8 mouse cellular contexts compared by ENCODE assay signal in the genomic region with DNA sequence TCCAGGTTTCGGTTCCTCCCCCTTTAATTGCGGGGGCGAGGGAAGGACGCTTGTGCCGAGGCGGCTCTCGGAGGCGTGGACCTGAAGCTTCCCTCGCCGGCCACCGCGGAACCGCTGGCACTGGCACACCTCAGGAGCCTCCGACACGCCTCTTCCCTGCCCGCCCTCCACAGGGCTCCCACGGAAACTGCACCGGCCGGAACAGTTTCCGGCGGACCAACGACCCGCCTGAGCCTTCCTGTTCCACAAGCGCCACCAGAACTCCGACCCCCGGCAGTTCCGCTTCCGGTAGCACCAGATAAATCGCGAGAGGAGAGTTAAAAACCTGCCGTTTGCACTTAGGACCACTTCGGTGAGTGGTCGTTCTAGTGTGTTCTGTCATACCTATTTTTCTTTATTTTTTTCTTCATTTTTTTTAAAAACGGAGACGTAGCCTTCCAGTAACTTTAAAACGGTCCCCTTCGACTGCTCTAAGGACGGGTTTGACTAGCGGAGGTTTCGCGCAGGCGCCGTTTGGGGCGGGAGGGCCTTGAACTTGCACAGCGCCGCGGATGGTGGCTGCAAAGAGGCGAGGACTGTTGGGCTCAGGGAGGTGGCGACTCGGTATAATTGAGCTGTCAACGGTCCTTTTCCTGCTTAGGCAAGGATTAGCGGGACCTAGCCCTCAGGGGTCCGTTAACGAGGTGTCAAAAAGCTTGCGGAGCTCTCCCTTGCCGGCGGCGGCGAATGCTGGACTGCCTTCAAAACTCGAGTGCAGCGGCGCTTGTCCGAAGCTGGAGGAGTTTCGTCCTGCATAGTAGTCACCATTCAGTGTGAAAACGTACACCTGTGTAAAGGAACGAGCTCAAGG. TPM values are rescaled to one million over a fixed set of nuclear protein-coding genes. Genes with fewer than 3 reads are reported as not detected.
DNase-seq lines count a peak whose midpoint lies in the region; ATAC-seq lines count a peak whose summit lies in the region.

A gene (plus strand): TSS at position 269 of the 850 bp plus-strand sequence.
A gene (minus strand): TSS at position 508 of the 850 bp plus-strand sequence.

- peak within 1 kb of the TSS; percentile 93 for H3K27ac ChIP-seq in hindbrain, embryonic 15.5 days (replicated peaks)

- peak within 1 kb of the TSS; percentile 58 for H3K4me2 ChIP-seq in hindbrain, embryonic 15.5 days

- peak; percentile 99 for ATAC-seq in hindbrain, embryonic 15.5 days (ENCODE audit: low FRiP score, low read depth)

- peak within 1 kb of the TSS; percentile 94 for H3K9ac ChIP-seq in hindbrain, embryonic 15.5 days

- under 1% methylated on average over 66 of the region's 66 CpGs for WGBS in hindbrain, embryonic 15.5 days

- DNase-seq in T-cell, adult 2 months (ENCODE audit: low spot score), result peak; percentile 94
- peak; percentile 95 to 96 for DNase-seq in cerebellum, postnatal 36 days
- DNase-seq in frontal cortex, postnatal 36 days (ENCODE audit: low spot score in 2 of 2), result peak; percentile 93
- DNase-seq in left cerebral cortex, adult 11 months (ENCODE audit: low spot score), result peak; percentile 84
- DNase-seq in lung, postnatal 4 days, result peak; percentile 96 to 97
- peak; percentile 93 for DNase-seq in retina, postnatal 7 days (ENCODE audit: low read depth, low spot score)
- peak; percentile 87 for DNase-seq in urinary bladder, adult 2 months (ENCODE audit: low spot score)

- peaks cover 36% of the 10 kb centered on the region for H3K4me1 ChIP-seq in hindbrain, embryonic 15.5 days (replicated peaks)

- no peaks in the 10 kb centered on the region for H3K9me3 ChIP-seq in hindbrain, embryonic 15.5 days

- H3K27me3 ChIP-seq in hindbrain, embryonic 15.5 days, result no peaks in the 10 kb centered on the region

- H3K4me3 ChIP-seq in hindbrain, embryonic 15.5 days, result peak within 1 kb of the TSS; percentile 95

- H3K36me3 ChIP-seq in hindbrain, embryonic 15.5 days, result no peaks in the 10 kb centered on the region

RNA-seq across cellular contexts. Expression of the first gene that starts in this region (rescaled TPM):
- polyA plus RNA-seq in hindbrain, embryonic 15.5 days (2015; fragmentation: Nextera tagmentation; extraction: Ambion mirVana), result 14.6 and 15.1 TPM in 2 replicates
- polyA plus RNA-seq in urinary bladder, adult 2 months (2012; rRNA removed), result 8.6 and 9.2 TPM in 2 replicates

RNA-seq across cellular contexts. Expression of the second gene that starts in this region (rescaled TPM):
- 53.5 and 55.4 TPM in 2 replicates for polyA plus RNA-seq in hindbrain, embryonic 15.5 days (2015; fragmentation: Nextera tagmentation; extraction: Ambion mirVana)
- polyA plus RNA-seq in urinary bladder, adult 2 months (2012; rRNA removed), result 10.5 and 10.9 TPM in 2 replicates

Comparison
In these comparisons a context has a peak if more than half of its experiments do, and no peak if none do; other contexts are left out.
1. Peak in every context shown above with its lines: DNase-seq, ATAC-seq, H3K4me3 ChIP-seq and H3K27ac ChIP-seq.